Mouse (Mus musculus): ENCODE measurements at regions not wholly inside any gene's neighbourhood (a gene's known extent, or its start where the extent isn't known, plus 50 kb on each side); places are given as distances from the start of the nearest gene placed in this dataset.

GRCm38 (mm10) chr15:62566106-62566511 is 1278.9 kb downstream of the Gsdmc2 start:
- TF ChIP-seq POLR2A (IDR thresholded peaks at IDR 0.05; ENCODE audit: insufficient read length, low read depth) (no peak), TCF12 (IDR thresholded peaks at IDR 0.05; ENCODE audit: insufficient read depth, poor library complexity, severe bottlenecking) (no peak), MAX (IDR thresholded peaks at IDR 0.05; ENCODE audit: low read depth) (no peak), CEBPB (IDR thresholded peaks at IDR 0.05; ENCODE audit: insufficient read depth, poor library complexity, severe bottlenecking) (no peak), USF1 (IDR thresholded peaks at IDR 0.05; ENCODE audit: low read depth) (no peak), MYOD1 (IDR thresholded peaks at IDR 0.05; ENCODE audit: control insufficient read depth in 1 of 3, insufficient read length in 2 of 3, low read depth in 2 of 3) (no peak), TCF3 (IDR thresholded peaks at IDR 0.05; ENCODE audit: insufficient read length, low read depth) (no peak), E2F4 (IDR thresholded peaks at IDR 0.05; ENCODE audit: insufficient read depth) (no peak), MYOG (IDR thresholded peaks at IDR 0.05; ENCODE audit: control insufficient read depth in 1 of 3, insufficient read depth in 1 of 3, insufficient read length in 2 of 3, low read depth in 2 of 3) (no peak), POLR2AphosphoS2 (IDR thresholded peaks at IDR 0.05; ENCODE audit: insufficient read length, low read depth) (no peak)
